Mouse (Mus musculus): Measurements from ENCODE around the gene Ppfia3. TPM values are rescaled to one million over a fixed set of nuclear protein-coding genes. Genes with fewer than 3 reads are reported as not detected.

Ppfia3 gene
- polyA plus RNA-seq, 1 experiment from 2014 or later, result 7.7 TPM

GRCm38 (mm10) chr7:45297563-45297962, 69.3 kb downstream of the Ppfia3 start:
- Histone ChIP-seq H3K27ac (ENCODE audit: low read depth, low read length) (no peak overlapping the region), H3K9me3 (ENCODE audit: control insufficient read depth, low read length) (no peaks in the 10 kb centered on the region), H3K9ac (ENCODE audit: low read length) (no peak overlapping the region), H3K4me1 (ENCODE audit: control insufficient read depth, insufficient read depth, low read length) (no peaks in the 10 kb centered on the region), H3K27me3 (ENCODE audit: control insufficient read depth, insufficient read depth, low read length) (no peaks in the 10 kb centered on the region), H3K4me2 (no peak overlapping the region), H3K4me3 (ENCODE audit: low read depth, low read length) (no peak overlapping the region), H3K36me3 (ENCODE audit: control insufficient read depth, insufficient read depth, low read length) (no peaks in the 10 kb centered on the region)
- ATAC-seq (ENCODE audit: low FRiP score), result no peak
- no peak for DNase-seq (ENCODE audit: low spot score, missing footprints)
- 74% methylated on average over 3 of the region's 3 CpGs for WGBS

GRCm38 (mm10) chr7:45296626-45297025, 70.2 kb downstream of the Ppfia3 start:
- Histone ChIP-seq H3K27me3 (ENCODE audit: control insufficient read depth, insufficient read depth, low read length) (no peaks in the 10 kb centered on the region), H3K4me3 (ENCODE audit: low read depth, low read length) (no peak overlapping the region), H3K9me3 (ENCODE audit: control insufficient read depth, low read length) (no peaks in the 10 kb centered on the region), H3K27ac (ENCODE audit: low read depth, low read length) (no peak overlapping the region), H3K4me2 (no peak overlapping the region), H3K4me1 (ENCODE audit: control insufficient read depth, insufficient read depth, low read length) (no peaks in the 10 kb centered on the region), H3K9ac (ENCODE audit: low read length) (no peak overlapping the region), H3K36me3 (ENCODE audit: control insufficient read depth, insufficient read depth, low read length) (no peaks in the 10 kb centered on the region)
- DNase-seq (ENCODE audit: low spot score, missing footprints) (no peak), ATAC-seq (ENCODE audit: low FRiP score) (no peak)
- 78% methylated on average over 1 of the region's 1 CpGs for WGBS

Other genes with a start within 250 kb of the Ppfia3 start
- 1,376 and 1,392 TPM in 2 replicates for gene Rps11, start 242.6 kb downstream of the Ppfia3 start, polyA plus RNA-seq (2014; fragmentation: Nextera tagmentation; extraction: Ambion mirVana)
- gene Rpl13a, start 238.3 kb downstream of the Ppfia3 start, polyA plus RNA-seq (2014; fragmentation: Nextera tagmentation; extraction: Ambion mirVana), result 1,212 and 1,290 TPM in 2 replicates
- 0.17 and 0.60 TPM in 2 replicates for gene Gm45713, start 230.8 kb downstream of the Ppfia3 start, polyA plus RNA-seq (2014; fragmentation: Nextera tagmentation; extraction: Ambion mirVana)
- 0.40 and 0.97 TPM in 2 replicates for gene Flt3l, start 230.6 kb downstream of the Ppfia3 start, polyA plus RNA-seq (2014; fragmentation: Nextera tagmentation; extraction: Ambion mirVana)
- 104 and 105 TPM in 2 replicates for gene Pih1d1, start 212.7 kb downstream of the Ppfia3 start, polyA plus RNA-seq (2014; fragmentation: Nextera tagmentation; extraction: Ambion mirVana)
- 22.0 and 25.7 TPM in 2 replicates for gene Aldh16a1, start 212.4 kb downstream of the Ppfia3 start, polyA plus RNA-seq (2014; fragmentation: Nextera tagmentation; extraction: Ambion mirVana)
- 0.40 and 0.51 TPM in 2 replicates for gene Slc17a7, start 203.1 kb downstream of the Ppfia3 start, polyA plus RNA-seq (2014; fragmentation: Nextera tagmentation; extraction: Ambion mirVana)
- gene Gfy, start 187.4 kb downstream of the Ppfia3 start, polyA plus RNA-seq (2014; fragmentation: Nextera tagmentation; extraction: Ambion mirVana), result not detected in 2 replicates
- 0.53 and 0.63 TPM in 2 replicates for gene Pth2, start 186.0 kb downstream of the Ppfia3 start, polyA plus RNA-seq (2014; fragmentation: Nextera tagmentation; extraction: Ambion mirVana)
- 0.52 and 0.86 TPM in 2 replicates for gene Ccdc155, start 162.1 kb downstream of the Ppfia3 start, polyA plus RNA-seq (2014; fragmentation: Nextera tagmentation; extraction: Ambion mirVana)
- 0.81 and 1.2 TPM in 2 replicates for gene Dkkl1, start 154.9 kb downstream of the Ppfia3 start, polyA plus RNA-seq (2014; fragmentation: Nextera tagmentation; extraction: Ambion mirVana)
- 241 and 253 TPM in 2 replicates for gene Tead2, start 151.3 kb downstream of the Ppfia3 start, polyA plus RNA-seq (2014; fragmentation: Nextera tagmentation; extraction: Ambion mirVana)
- 0.81 and 0.97 TPM in 2 replicates for gene Cd37, start 127.9 kb downstream of the Ppfia3 start, polyA plus RNA-seq (2014; fragmentation: Nextera tagmentation; extraction: Ambion mirVana)
- gene Slc6a16, start 125.9 kb downstream of the Ppfia3 start, polyA plus RNA-seq (2014; fragmentation: Nextera tagmentation; extraction: Ambion mirVana), result not detected in 2 replicates
- gene Slc6a21, start 89.5 kb downstream of the Ppfia3 start, polyA plus RNA-seq (2014; fragmentation: Nextera tagmentation; extraction: Ambion mirVana), result not detected in 2 replicates
- gene Trpm4, start 33.2 kb downstream of the Ppfia3 start, polyA plus RNA-seq (2014; fragmentation: Nextera tagmentation; extraction: Ambion mirVana), result 4.4 and 6.1 TPM in 2 replicates
- gene Hrc, start 31.7 kb downstream of the Ppfia3 start, polyA plus RNA-seq (2014; fragmentation: Nextera tagmentation; extraction: Ambion mirVana), result 0.11 and 0.19 TPM in 2 replicates
- 0.75 and 1.2 TPM in 2 replicates for gene Lin7b, start 3.6 kb upstream of the Ppfia3 start, polyA plus RNA-seq (2014; fragmentation: Nextera tagmentation; extraction: Ambion mirVana)
- 62.0 and 70.9 TPM in 2 replicates for gene Snrnp70, start 28.7 kb upstream of the Ppfia3 start, polyA plus RNA-seq (2014; fragmentation: Nextera tagmentation; extraction: Ambion mirVana)
- gene Kcna7, start 38.6 kb upstream of the Ppfia3 start, polyA plus RNA-seq (2014; fragmentation: Nextera tagmentation; extraction: Ambion mirVana), result not detected in 2 replicates
- gene Ntf5, start 46.7 kb upstream of the Ppfia3 start, polyA plus RNA-seq (2014; fragmentation: Nextera tagmentation; extraction: Ambion mirVana), result 0.23 and 0.44 TPM in 2 replicates
- not detected in 2 replicates for gene Lhb, start 53.8 kb upstream of the Ppfia3 start, polyA plus RNA-seq (2014; fragmentation: Nextera tagmentation; extraction: Ambion mirVana)
- gene Gys1, start 67.8 kb upstream of the Ppfia3 start, polyA plus RNA-seq (2014; fragmentation: Nextera tagmentation; extraction: Ambion mirVana), result 26.5 and 26.8 TPM in 2 replicates
- gene Ruvbl2, start 71.1 kb upstream of the Ppfia3 start, polyA plus RNA-seq (2014; fragmentation: Nextera tagmentation; extraction: Ambion mirVana), result 168 and 171 TPM in 2 replicates
- gene Ftl1, start 92.9 kb upstream of the Ppfia3 start, polyA plus RNA-seq (2014; fragmentation: Nextera tagmentation; extraction: Ambion mirVana), result 5,242 and 5,528 TPM in 2 replicates
- 169 and 201 TPM in 2 replicates for gene Bax, start 99.9 kb upstream of the Ppfia3 start, polyA plus RNA-seq (2014; fragmentation: Nextera tagmentation; extraction: Ambion mirVana)
- 0.15 TPM in 1 of 2 replicates, not detected in the other for gene Tulp2, start 114.9 kb upstream of the Ppfia3 start, polyA plus RNA-seq (2014; fragmentation: Nextera tagmentation; extraction: Ambion mirVana)
- gene Gm45808, start 119.8 kb upstream of the Ppfia3 start, polyA plus RNA-seq (2014; fragmentation: Nextera tagmentation; extraction: Ambion mirVana), result not detected in 2 replicates
- gene Dhdh, start 121.8 kb upstream of the Ppfia3 start, polyA plus RNA-seq (2014; fragmentation: Nextera tagmentation; extraction: Ambion mirVana), result 3.2 and 3.9 TPM in 2 replicates
- gene Nucb1, start 143.4 kb upstream of the Ppfia3 start, polyA plus RNA-seq (2014; fragmentation: Nextera tagmentation; extraction: Ambion mirVana), result 83.7 and 84.8 TPM in 2 replicates
- 16.3 and 17.1 TPM in 2 replicates for gene Ppp1r15a, start 159.2 kb upstream of the Ppfia3 start, polyA plus RNA-seq (2014; fragmentation: Nextera tagmentation; extraction: Ambion mirVana)
- gene Plekha4, start 159.3 kb upstream of the Ppfia3 start, polyA plus RNA-seq (2014; fragmentation: Nextera tagmentation; extraction: Ambion mirVana), result 0.08 and 0.26 TPM in 2 replicates
- gene Hsd17b14, start 187.9 kb upstream of the Ppfia3 start, polyA plus RNA-seq (2014; fragmentation: Nextera tagmentation; extraction: Ambion mirVana), result 0.10 and 0.12 TPM in 2 replicates
- 22.5 and 24.7 TPM in 2 replicates for gene Bcat2, start 203.1 kb upstream of the Ppfia3 start, polyA plus RNA-seq (2014; fragmentation: Nextera tagmentation; extraction: Ambion mirVana)
- gene Fgf21, start 248.5 kb upstream of the Ppfia3 start, polyA plus RNA-seq (2014; fragmentation: Nextera tagmentation; extraction: Ambion mirVana), result not detected in 2 replicates